Mouse (Mus musculus) limb, embryonic 15.5 days (tissue): ENCODE data around the gene Ncor2. TPM values are rescaled to one million over a fixed set of nuclear protein-coding genes. Genes with fewer than 3 reads are reported as not detected.

Source experiments
- ATAC-seq: fragments of 200-750 bp; cut with Nextera tagmentation; 2 replicates; pipeline ENCODE4 v1.8.0; 2017; ENCODE audit warnings: low read depth, moderate TSS enrichment; ENCODE audit not compliant: insufficient number of reproducible peaks, low FRiP score, low TSS enrichment
- H3K27ac ChIP-seq: fragments of 300-500 bp; sonication (generic); 2 replicates; pipeline ENCODE4 v1.5.1; 2015; ENCODE audit warnings: moderate library complexity, mild to moderate bottlenecking, inconsistent platforms
- H3K27me3 ChIP-seq: fragments of 300-500 bp; sonication (generic); 2 replicates; pipeline ENCODE4 v1.6.1; 2015; ENCODE audit warnings: inconsistent platforms
- H3K36me3 ChIP-seq: fragments of 300-500 bp; sonication (generic); 2 replicates; pipeline ENCODE4 v1.6.1; 2015; ENCODE audit warnings: inconsistent platforms
- H3K4me1 ChIP-seq: fragments of 300-500 bp; sonication (generic); 2 replicates; pipeline ENCODE4 v1.6.1; 2015; ENCODE audit warnings: inconsistent platforms
- H3K4me2 ChIP-seq: fragments of 300-500 bp; sonication (generic); 2 replicates; pipeline ENCODE4 v1.6.1; 2015; ENCODE audit warnings: mild to moderate bottlenecking, inconsistent platforms
- H3K4me3 ChIP-seq: fragments of 300-500 bp; sonication (generic); 2 replicates; pipeline ENCODE4 v1.5.1; 2015; ENCODE audit warnings: mild to moderate bottlenecking, inconsistent platforms
- H3K9ac ChIP-seq: fragments of 300-500 bp; sonication (generic); 2 replicates; pipeline ENCODE4 v1.6.1; 2015; ENCODE audit warnings: inconsistent platforms
- H3K9me3 ChIP-seq: fragments of 300-500 bp; sonication (generic); 2 replicates; pipeline ENCODE4 v1.6.1; 2016; ENCODE audit warnings: inconsistent platforms
- WGBS: fragments of 180-500 bp; shearing (Covaris S2); methylation state at CpG from one replicate; pipeline ENCODE4 v1.1.7; 2015; 5-methylcytosine and 5-hydroxymethylcytosine counted together
- polyA plus RNA-seq: library from polyadenylated mRNA; unstranded; fragments of >200 nt; fragmentation: Nextera tagmentation; extraction: Ambion mirVana; gene quantifications from 2 replicates; pipeline ENCODE4 v1.2.1, GENCODE M21; 2015

The Ncor2 gene
- polyA plus RNA-seq, 1 experiment from 2014 or later = 32.7 TPM

DNA sequence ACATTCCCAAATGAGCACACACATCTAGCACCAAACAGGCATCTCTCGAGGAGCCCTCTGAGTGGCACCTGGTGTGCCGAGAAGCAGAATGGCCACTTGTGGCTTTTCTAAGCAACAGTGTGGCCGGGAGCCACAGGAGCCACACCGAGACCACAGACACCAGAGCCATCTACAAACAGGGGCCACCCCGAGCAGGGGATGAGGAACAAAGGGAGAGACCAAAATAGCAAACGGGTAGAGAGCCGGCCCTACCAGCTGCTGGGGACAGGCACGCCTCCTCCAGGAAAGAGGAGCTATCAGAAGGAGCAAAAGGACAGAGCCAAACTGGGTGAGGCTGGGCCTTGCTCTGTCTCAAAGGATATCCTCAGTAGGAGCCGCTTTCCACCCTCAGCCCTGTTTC is 102.8 kb downstream of the Ncor2 start:
- Histone ChIP-seq H3K4me3 (no peak overlapping the region), H3K9ac (no peak overlapping the region), H3K4me1 (peaks cover 36% of the 10 kb centered on the region), H3K9me3 (no peaks in the 10 kb centered on the region), H3K27me3 (no peaks in the 10 kb centered on the region), H3K27ac (peak overlapping the region; percentile 38), H3K4me2 (no peak overlapping the region), H3K36me3 (peaks cover 77% of the 10 kb centered on the region)
- 75% methylated on average over 9 of the region's 9 CpGs for WGBS
- ATAC-seq = no peak

DNA sequence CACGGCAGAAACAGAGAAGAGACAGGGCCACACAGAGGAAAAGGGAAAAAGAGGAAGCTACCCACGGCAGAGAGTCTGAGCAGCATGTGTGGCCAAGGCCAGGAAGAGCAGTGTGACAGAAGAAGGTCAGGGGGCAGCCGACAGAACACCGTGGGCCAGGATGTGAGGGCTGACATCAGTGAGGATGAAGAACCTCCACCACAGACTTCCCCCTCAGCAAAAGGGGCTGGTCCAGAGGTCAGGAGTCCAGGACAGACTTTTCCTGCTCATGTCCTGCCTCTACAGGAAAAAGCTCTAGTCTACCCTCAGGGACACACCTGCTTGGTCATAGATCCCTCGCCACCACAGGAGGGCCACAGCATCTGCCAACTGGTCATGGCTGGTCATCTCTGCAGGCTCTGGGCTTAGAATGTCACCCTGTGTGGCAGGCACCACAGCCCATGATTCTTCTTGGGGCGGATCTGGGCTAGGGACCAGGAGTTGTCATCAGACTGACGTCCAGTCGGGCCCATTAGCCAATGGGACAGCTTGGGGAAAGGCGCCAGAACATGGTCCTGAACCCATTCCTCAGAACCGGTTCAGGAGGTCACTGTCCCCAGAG is 104.3 kb downstream of the Ncor2 start:
- WGBS = 70% methylated on average over 10 of the region's 10 CpGs
- Histone ChIP-seq H3K4me3 (no peak overlapping the region), H3K4me2 (no peak overlapping the region), H3K27me3 (no peaks in the 10 kb centered on the region), H3K27ac (no peak overlapping the region; the same call in 1 of the 2 replicates), H3K4me1 (peaks cover 45% of the 10 kb centered on the region), H3K9me3 (no peaks in the 10 kb centered on the region), H3K36me3 (peaks cover 64% of the 10 kb centered on the region), H3K9ac (no peak overlapping the region; the same call in 1 of the 2 replicates)
- ATAC-seq = no peak

DNA sequence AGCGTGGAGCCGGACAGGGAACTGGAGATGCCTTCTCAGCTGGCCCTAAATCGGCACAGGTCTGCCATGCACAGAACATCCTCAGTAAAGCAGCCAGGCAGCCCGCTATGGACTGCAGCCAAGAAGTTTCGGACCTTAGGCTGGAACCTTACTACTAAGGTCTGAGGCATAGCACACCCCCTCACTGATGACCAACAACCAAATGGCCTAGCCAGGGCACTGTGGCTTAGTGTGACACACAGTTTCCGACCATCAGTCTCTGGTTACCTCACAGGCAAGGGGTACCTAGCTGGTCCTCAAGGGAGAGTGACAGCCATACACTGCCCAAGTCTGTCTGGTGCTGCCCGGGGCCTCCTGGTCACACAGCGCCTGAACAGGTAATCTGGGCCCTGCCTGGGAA is 105.1 kb downstream of the Ncor2 start:
- H3K4me1 ChIP-seq = peaks cover 53% of the 10 kb centered on the region

DNA sequence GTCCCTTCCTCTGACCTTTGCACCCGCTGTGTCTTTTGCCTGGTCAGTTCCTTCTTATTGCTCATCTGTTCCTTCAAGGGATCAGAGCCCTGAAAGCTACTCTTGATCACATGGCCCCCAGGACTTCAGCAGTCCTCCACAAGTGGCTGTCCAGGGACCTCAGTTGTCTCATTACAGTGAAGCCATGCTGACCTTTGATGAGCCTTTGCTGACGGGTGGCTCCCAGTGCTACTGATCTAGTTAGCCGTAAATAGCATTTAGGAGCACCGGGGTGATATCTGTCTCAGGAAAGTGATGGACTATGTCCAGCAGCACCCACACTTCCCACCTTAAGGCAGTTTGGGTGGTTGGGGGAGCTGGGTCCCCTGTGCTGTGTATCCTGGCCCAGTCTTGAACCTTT is 105.7 kb downstream of the Ncor2 start:
- WGBS = 79% methylated on average over 4 of the region's 4 CpGs
- Histone ChIP-seq H3K9me3 (no peaks in the 10 kb centered on the region), H3K27ac (0 out of 2 replicates have a peak overlapping the region, but pooled peaks have one; percentile 22), H3K4me1 (peaks cover 58% of the 10 kb centered on the region), H3K27me3 (no peaks in the 10 kb centered on the region), H3K4me3 (no peak overlapping the region), H3K36me3 (peaks cover 54% of the 10 kb centered on the region), H3K4me2 (no peak overlapping the region), H3K9ac (no peak overlapping the region)
- no peak for ATAC-seq

More for the DNA sequence above, 105.1 kb downstream of the Ncor2 start:
- no peak for ATAC-seq
- H3K36me3 ChIP-seq = peaks cover 58% of the 10 kb centered on the region
- no peak overlapping the region for H3K4me3 ChIP-seq
- WGBS = 76% methylated on average over 8 of the region's 8 CpGs
- no peak overlapping the region for H3K27ac ChIP-seq
- H3K27me3 ChIP-seq = no peaks in the 10 kb centered on the region
- H3K9ac ChIP-seq = no peak overlapping the region
- no peak overlapping the region for H3K4me2 ChIP-seq
- no peaks in the 10 kb centered on the region for H3K9me3 ChIP-seq

DNA sequence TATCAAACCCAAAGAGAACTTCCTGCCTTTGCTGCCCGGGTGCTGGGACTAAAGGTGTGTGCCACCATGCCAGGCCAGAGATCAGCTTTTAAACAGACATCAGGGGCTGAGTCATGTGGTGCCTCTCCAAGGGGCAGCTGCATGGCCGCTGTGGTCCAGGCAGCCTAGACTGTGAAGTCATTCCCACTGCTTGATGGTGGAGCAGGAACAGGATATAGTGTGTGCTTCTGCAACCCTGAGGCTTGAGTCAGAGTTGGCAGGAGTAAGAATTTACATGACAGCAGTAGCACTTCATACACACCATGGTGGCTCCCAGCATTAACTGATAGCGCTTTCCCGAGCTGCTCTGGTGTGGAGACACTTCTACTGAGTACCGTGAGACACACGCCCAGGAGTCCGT is 106.6 kb downstream of the Ncor2 start:
- Histone ChIP-seq H3K9me3 (no peaks in the 10 kb centered on the region), H3K4me2 (no peak overlapping the region), H3K9ac (no peak overlapping the region), H3K27me3 (no peaks in the 10 kb centered on the region), H3K27ac (peak overlapping the region; percentile 71), H3K4me3 (no peak overlapping the region), H3K36me3 (peaks cover 52% of the 10 kb centered on the region), H3K4me1 (peaks cover 65% of the 10 kb centered on the region)
- no peak for ATAC-seq
- WGBS = 73% methylated on average over 7 of the region's 7 CpGs

DNA sequence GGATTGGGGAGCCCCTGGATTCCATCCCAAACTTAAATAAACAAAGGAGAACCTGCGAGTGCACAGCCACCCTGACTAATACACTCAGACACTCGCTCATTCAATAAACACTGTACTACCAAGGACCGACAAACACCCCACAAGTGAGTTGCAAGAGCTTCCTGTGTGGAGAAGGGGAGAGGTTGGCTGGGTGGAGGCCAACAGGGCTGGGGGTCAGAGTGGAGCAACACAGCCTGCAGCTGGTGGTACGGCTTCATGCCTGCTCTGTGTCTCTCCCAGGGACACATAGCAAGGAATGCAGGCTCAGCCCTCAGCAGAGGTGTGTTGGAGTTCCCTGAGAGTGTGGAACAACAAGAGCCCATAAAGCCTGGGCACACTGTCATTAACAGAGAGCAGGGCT is 107.1 kb downstream of the Ncor2 start:
- peaks cover 48% of the 10 kb centered on the region for H3K36me3 ChIP-seq
- H3K9ac ChIP-seq = no peak overlapping the region
- no peak for ATAC-seq
- no peaks in the 10 kb centered on the region for H3K9me3 ChIP-seq
- no peaks in the 10 kb centered on the region for H3K27me3 ChIP-seq
- H3K4me2 ChIP-seq = no peak overlapping the region
- peak overlapping the region; percentile 71 for H3K27ac ChIP-seq
- 40% methylated on average over 4 of the region's 4 CpGs for WGBS
- H3K4me3 ChIP-seq = no peak overlapping the region
- H3K4me1 ChIP-seq = peaks cover 65% of the 10 kb centered on the region

DNA sequence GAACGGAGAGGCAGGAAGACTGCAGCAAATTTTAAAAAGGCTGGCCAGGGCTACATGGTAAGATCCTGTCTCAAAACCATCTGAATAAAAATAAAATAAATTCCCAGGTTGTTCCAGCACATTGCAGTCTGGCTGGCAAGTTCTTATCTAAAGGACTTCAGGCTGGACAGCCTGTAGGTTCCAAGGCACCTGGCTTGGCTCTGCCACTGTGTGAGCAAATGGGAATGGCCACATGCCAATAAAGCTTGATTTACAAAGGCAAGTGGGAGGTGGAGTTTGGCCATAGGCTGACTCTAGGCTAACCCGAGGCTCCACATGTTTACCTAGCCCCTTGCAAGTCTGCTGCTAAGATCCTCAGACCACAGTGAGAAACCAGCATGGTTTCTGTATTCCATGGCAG is 108.6 kb downstream of the Ncor2 start:
- Histone ChIP-seq H3K9me3 (no peaks in the 10 kb centered on the region), H3K4me1 (peaks cover 65% of the 10 kb centered on the region), H3K36me3 (peaks cover 50% of the 10 kb centered on the region), H3K27me3 (no peaks in the 10 kb centered on the region), H3K4me3 (no peak overlapping the region), H3K9ac (no peak overlapping the region), H3K4me2 (no peak overlapping the region), H3K27ac (peak overlapping the region; percentile 73)
- 21% methylated on average over 2 of the region's 2 CpGs for WGBS
- ATAC-seq = no peak

DNA sequence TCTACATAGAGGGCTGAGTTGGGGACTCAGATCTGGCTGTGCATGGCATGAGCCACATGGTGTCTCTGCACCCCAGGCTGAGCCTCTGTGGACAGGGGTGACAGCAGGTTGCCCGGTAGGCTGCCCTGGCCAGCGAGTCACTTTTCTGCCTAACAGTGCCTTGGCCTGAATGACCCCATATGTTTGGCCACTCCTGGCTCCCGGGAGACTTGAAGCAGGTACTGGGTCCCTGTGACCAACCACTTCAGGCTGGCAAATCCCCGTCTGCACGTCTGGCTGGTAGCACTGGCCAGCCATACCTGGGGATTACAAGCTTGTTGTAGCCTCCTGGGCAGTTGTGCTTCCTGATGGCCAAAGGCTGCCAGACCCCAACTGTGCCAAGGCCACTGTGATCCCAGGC is 109.1 kb downstream of the Ncor2 start:
- no peak for ATAC-seq
- Histone ChIP-seq H3K27me3 (no peaks in the 10 kb centered on the region), H3K27ac (peak overlapping the region; percentile 73), H3K4me1 (peaks cover 64% of the 10 kb centered on the region), H3K4me2 (no peak overlapping the region), H3K36me3 (peaks cover 50% of the 10 kb centered on the region), H3K9me3 (no peaks in the 10 kb centered on the region), H3K9ac (0 out of 2 replicates have a peak overlapping the region, but pooled peaks have one; percentile 14), H3K4me3 (no peak overlapping the region)
- 54% methylated on average over 5 of the region's 5 CpGs for WGBS

DNA sequence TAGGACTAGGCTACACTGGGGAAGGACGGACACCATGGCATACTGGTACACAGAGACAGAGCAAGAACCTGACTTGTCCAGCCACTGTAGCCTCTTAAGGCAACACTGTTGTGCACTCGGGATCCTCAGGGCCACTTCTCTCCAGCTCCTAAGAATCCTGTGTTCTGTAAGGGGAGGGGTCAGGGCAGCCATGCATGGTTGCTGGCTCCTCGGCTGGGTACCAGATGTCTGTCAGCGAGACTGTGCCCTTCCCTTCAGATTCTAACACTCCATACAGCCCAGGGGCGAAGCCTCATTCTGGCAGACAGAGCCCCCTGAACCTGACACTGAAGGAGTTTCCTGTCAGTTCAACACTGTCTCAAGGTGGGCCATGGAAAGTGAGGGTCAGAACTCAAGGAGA is 109.6 kb downstream of the Ncor2 start:
- WGBS = 41% methylated on average over 5 of the region's 5 CpGs
- peak overlapping the region; percentile 73 for H3K27ac ChIP-seq
- H3K9me3 ChIP-seq = no peaks in the 10 kb centered on the region
- peaks cover 62% of the 10 kb centered on the region for H3K4me1 ChIP-seq
- no peak overlapping the region for H3K4me2 ChIP-seq
- H3K4me3 ChIP-seq = no peak overlapping the region
- H3K36me3 ChIP-seq = peaks cover 50% of the 10 kb centered on the region
- ATAC-seq = no peak
- H3K9ac ChIP-seq = 0 out of 2 replicates have a peak overlapping the region, but pooled peaks have one; percentile 14
- H3K27me3 ChIP-seq = no peaks in the 10 kb centered on the region

DNA sequence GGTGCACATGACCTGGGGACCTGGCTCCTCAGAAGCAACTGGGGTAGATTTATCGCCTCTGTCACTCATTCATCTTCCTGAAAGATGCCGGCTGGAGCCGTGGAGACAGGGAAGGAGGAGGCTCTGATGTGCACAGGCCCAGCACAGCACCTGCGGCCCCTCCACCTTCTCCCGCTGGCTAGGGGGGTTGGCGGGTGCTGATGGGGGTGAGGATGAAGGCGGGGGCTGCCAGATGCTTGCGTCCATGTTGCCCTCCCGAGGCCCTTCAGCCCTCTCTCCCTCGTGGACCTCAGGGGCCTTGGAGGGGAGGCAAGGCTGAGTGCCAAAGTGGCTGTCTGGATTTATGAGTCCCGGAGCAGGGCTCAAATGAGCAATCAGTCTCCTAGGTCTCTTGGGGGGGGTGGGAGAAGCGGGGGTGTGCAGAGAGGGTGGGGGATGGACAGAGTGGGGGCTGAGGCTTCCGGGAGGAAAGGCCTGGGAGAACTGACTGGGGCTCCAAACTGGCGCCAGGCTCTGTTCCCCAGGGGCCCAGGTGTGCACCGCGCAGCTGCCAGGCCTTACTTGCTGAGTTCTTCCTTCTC is 110.6 kb downstream of the Ncor2 start:
- Histone ChIP-seq H3K27me3 (no peaks in the 10 kb centered on the region), H3K4me1 (peaks cover 58% of the 10 kb centered on the region), H3K9me3 (no peaks in the 10 kb centered on the region), H3K9ac (no peak overlapping the region), H3K4me3 (no peak overlapping the region), H3K4me2 (no peak overlapping the region), H3K27ac (peak overlapping the region; percentile 73), H3K36me3 (peaks cover 55% of the 10 kb centered on the region)
- ATAC-seq = no peak
- WGBS = 30% methylated on average over 16 of the region's 16 CpGs

DNA sequence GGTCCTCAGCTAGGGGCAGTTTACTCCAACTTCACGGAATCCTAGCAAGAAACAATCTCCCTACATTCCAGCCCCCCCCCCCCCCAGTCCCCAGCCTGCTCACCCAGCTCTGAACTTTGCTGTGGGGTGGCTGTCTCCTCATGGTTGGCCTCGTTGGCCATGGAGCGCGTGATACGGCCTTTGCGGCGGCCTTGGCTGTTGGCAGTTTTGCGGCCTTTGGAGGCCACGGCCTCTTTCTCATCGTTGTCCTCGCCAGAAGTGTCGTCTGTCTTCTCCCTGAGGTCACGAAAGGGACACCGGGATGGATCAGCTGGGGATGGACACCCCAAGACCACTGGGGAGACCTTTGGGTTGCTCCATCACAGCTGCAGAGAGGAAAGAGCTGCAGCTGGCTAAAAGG is 111.3 kb downstream of the Ncor2 start:
- no peaks in the 10 kb centered on the region for H3K9me3 ChIP-seq
- 79% methylated on average over 14 of the region's 14 CpGs for WGBS
- H3K4me1 ChIP-seq = peaks cover 56% of the 10 kb centered on the region
- H3K36me3 ChIP-seq = peaks cover 56% of the 10 kb centered on the region
- H3K4me2 ChIP-seq = no peak overlapping the region
- no peak for ATAC-seq
- no peak overlapping the region for H3K9ac ChIP-seq
- no peaks in the 10 kb centered on the region for H3K27me3 ChIP-seq
- 0 out of 2 replicates have a peak overlapping the region, but pooled peaks have one; percentile 11 for H3K27ac ChIP-seq
- H3K4me3 ChIP-seq = no peak overlapping the region
